Mouse (Mus musculus): Measurements from ENCODE around the gene Kdm4c.
A peak's percentile ranks its signal among the peaks of the same experiment; 100 is the strongest.
"Not testable (repeated sequence)": the region's sequence is repeated elsewhere in the genome, so short reads cannot be mapped to it uniquely, and the experiment has no call there.

Kdm4c gene

DNA sequence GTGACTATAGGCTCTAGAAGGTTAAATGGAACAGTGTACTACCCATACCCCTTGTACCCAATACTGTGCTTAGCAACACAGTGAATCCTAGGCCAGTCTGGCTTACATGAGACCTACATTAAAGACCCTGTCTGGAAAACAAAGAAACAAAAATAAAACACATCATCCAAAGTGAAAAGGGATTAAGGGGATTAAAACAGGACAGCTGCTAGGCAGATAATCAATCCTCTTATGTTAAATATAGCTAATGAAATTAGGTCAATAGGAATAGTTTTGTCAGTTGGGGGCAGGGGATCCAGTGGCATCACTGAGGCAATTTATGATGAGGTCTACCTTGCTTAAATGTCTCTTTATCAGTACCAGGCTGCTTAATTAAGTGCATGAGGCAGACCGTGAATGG is at the start of gene Kdm4c:
TSS of gene Kdm4c (plus strand) at position 322 of the 400 bp plus-strand sequence.
- DNase-seq (ENCODE audit: inconsistent age in 2 of 2, low spot score in 1 of 2), result no peak

DNA sequence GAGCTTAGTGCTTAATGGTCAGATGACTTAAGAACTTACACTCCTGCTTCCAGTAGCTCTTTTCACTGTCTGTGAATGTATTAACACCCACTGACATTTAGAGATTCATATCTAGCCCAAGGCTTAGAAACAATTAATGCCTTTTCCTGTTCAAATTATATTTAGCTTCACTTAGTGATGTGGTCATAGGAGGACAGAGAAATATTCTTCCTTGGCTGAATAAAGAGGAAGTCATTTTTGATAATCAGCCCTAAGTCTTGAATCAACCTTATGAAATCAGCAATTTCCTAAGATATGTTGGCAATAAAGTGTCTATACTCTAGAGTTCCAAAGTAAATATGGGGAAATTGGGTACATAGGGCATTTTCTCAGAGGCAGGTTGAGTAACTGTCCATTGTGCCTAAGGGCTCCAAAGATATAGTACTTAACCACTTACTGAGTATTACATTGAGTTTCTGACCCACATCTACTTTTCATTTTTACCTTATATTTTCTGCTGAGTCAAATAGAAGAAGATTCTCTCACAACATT is 41.0 kb upstream of the Kdm4c start:
- DNase-seq (ENCODE audit: inconsistent age in 2 of 2, low spot score in 1 of 2), result no peak

DNA sequence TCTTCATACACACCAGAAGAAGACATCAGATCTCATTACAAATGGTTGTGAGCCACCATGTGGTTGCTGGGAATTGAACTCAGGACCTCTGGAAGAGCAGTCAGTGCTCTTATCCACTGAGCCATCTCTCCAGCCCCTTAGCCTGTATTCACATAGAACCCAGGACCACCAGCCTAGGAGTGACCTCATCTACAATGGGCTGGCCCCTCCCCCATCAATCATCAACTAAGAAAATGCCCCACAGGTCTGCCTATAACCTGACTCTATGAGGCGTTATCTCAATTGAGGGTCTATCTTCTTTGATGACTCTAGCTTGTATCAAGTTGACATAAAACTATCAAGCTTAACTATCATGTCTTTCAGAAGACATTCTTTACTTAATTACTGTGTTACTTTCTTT is 20.5 kb upstream of the Kdm4c start:
- not testable (repeated sequence) for DNase-seq (ENCODE audit: inconsistent age in 2 of 2, low spot score in 1 of 2)

DNA sequence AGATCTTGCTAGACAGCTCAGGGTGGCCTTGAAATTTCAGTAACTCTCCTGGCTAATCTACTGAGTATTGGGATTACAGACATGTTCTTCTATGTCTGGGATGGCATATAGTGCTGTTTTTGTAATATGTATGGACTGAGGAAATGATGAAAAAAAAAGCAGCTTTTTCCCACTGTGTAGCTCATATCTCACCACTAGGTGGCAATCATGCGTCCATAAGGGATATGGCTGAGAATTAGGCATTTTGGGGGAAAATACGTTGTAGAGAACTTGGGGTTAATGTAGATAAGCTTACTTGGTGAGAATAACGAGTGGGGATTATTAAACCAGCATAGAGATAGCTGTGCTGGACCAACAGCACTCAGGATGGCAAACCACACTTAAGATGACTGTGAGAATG is 19.9 kb upstream of the Kdm4c start:
- peak in 1 of 2 experiments; percentile 44 for DNase-seq (ENCODE audit: inconsistent age in 2 of 2, low spot score in 1 of 2)

DNA sequence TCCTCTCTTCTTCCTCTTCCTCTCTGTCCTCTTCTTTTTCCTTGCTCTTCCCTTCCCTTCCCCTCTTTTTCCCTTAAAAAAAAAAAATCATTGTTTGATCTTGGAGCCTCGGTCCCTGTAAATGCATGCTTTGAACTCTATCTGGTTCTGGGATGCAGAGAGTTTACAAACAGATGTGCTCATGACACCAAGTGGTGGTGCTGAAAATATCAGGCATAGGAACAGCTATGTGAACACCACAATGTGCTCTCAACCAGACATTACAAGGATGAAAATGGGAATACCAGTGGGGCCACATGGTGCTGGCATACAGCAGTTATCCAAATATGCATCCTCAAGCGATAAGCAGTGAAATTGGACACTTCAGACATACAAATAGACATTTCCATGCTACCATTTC is 18.1 kb upstream of the Kdm4c start:
- DNase-seq (ENCODE audit: inconsistent age in 2 of 2, low spot score in 1 of 2), result peak in 1 of 2 experiments; percentile 29

DNA sequence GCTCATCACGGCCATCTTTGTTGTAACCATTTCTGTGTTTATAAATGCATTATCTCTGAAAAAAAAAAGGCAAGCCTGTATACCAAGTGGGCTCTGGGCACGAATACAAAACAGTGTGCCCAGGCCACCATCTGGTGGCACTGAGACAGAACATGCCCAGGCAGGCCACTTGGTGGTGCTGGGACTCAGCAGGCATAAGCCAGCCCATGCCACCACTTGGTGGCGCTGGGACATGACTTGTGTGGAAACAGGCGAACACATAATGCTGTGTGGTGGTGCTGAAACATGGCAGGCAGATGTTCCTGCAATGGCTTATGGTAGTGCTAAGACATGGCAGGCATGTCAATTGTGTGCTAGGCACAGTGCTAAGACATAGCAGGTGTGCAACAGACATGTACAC is 11.3 kb upstream of the Kdm4c start:
- peak; percentile 9 to 51 for DNase-seq (ENCODE audit: inconsistent age in 2 of 2, low spot score in 1 of 2)

DNA sequence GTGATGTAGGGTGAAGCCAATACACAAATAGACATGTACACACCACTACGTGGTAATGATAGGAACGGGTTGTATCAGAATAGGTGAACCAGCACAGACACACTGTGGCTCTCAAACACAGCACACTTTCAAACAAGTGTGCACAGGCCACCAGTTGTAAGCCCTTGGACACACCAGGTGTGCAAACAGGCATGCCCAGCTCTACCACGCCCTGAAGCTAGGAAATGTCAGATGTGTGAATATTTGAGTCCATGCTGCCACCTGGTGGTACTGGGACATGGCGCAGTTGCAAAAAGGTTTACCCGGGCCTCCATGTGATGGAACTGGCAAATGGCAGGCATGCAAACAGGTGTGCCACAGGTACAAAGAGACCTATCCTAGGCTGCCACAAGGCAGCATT is 10.9 kb upstream of the Kdm4c start:
- DNase-seq (ENCODE audit: inconsistent age in 2 of 2, low spot score in 1 of 2), result peak; percentile 32 to 79

DNA sequence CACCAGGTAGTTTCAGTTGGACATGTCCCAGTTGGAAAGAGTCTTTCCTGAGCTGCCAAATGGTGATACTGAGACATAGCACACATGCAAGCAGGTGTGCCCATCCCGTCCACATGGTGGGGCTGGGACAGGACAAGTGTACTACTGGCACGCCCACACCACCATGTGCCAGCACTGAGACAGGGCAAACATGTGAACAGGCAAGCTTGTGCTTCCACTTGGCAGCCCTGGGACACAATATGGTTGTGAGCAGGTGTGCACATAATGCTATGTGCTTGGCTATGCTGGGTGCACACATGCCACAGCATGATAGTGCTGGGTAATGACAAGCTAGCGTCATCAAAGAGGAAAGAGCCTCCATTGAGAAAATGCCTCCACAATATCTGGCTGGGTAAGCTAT is 8.8 kb upstream of the Kdm4c start:
- DNase-seq (ENCODE audit: inconsistent age in 2 of 2, low spot score in 1 of 2), result no peak

DNA sequence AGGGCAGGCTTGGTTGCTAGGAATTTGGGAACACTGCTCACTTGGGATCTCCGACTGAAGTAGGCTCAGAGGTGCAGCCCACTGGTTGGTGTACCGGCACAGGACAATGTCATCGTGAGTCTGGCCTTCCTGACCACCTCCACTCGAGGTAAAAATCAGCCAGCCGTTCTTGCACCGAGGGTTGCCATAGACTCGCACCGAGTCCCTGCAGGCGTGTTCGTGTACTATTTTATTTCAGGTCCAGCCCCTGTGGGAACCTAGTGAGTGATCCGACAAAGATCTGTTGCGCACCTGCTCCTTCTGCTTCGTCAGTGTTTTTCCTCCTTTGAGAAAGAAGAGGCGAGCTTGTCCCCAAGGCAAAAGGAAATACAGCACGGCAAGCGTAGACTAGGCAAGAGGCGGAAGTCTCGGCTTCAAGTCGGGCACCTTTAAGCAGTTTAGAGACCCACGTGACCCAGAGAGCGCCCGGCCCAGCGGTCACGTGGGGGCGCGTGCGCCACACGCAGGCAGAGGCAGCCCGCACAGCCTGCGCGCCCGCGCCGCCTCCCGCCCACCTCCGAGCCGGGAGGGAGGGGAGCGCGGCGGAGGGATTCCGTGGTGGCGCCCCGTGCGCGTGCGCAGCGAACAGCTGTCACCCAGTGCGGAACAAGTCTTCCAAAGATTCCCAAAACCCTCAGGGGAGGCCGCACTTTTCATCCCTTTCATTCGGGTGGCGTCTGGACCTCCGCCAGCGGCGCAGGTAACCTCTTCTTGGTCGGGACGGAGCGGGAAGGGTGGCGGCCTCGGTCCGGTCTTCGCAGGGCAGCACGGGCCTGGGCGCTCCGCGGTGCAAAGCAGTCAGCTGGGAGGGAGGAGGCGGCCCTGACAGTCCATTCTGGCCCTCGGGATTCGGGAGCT is 9.3 kb downstream of the Kdm4c start:
- DNase-seq (ENCODE audit: inconsistent age in 2 of 2, low spot score in 1 of 2), result peak; percentile 99

DNA sequence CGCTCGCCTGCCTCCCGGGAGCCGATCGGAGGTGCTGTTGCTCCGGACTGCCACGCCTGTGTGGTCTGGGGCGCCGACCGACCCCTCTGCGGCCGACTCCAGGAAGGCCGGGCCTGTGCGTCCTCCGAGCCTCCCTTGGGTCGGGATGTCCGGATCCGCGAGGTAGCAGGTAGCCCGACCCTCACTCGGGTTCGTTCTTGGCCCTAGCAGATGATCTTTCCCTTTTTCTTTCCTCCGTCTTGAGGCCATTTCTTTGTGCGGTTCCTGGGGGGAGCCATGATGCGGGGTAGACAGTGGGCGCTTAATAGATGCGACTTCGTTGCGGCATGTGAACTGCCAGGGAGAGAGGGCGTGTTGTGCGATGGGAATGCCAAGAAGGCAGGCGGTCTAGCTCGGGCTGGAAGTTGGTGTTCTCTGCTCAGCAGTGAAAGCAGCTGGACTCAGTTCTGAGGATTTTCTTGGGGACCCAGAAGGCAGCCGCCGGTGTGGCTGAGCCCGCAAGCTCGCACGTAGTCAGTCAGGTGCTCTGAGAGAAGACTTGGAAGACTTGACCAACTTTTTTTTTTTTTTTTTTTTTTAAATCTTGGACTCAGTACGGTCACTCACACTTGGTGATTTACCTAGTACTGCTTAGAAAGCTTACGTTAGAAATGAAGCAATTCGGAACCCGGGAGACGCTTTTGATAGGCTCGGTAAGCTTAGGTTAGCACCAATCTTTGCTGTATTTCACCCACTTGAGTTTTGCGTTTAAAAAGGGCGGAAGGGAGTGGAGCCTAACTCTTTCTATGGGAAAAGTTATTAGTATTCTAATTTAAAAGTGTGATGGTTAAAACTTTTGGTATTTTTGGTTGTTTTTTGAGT is 10.2 kb downstream of the Kdm4c start:
- DNase-seq (ENCODE audit: inconsistent age in 2 of 2, low spot score in 1 of 2), result no peak

DNA sequence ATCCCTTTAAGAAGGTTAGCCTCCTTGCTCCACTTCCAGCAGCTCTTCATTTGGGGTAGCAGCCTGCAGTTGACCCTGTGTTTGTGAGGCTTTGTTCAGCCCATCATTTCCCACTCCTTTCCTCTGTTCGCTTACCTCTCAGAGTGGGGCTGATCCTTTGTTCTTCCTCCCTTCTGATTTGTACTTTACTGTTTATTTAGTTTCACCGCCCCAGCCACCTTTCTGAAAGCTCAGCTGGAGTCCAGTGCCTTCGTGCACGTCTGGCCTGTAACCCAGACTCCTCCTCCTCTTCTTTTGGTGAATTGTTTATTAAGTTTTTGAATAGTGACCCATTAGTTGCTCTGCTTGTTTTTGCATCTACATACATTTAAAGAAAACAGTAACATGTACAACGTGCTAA is 15.6 kb downstream of the Kdm4c start:
- no peak for DNase-seq (ENCODE audit: inconsistent age in 2 of 2, low spot score in 1 of 2)

DNA sequence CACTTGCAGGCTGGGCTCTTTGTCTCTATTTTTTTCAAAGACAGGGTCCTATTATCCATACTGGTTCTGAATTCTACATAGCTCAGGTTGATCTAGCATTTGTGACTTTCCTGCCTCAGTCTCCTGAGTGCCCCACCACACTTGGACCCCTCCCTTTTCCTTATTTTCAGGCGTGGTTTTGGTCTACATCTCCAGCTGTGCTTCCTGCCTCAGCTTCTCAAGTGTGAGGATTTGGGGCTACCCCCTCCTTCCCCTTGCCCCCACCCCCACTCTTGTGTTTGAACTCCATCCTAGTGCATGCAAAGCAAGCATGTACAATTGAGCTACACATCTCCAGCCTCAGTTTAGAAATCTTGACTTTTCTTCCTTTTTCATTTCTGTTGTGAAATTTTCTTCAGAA is 16.2 kb downstream of the Kdm4c start:
- no peak for DNase-seq (ENCODE audit: inconsistent age in 2 of 2, low spot score in 1 of 2)

DNA sequence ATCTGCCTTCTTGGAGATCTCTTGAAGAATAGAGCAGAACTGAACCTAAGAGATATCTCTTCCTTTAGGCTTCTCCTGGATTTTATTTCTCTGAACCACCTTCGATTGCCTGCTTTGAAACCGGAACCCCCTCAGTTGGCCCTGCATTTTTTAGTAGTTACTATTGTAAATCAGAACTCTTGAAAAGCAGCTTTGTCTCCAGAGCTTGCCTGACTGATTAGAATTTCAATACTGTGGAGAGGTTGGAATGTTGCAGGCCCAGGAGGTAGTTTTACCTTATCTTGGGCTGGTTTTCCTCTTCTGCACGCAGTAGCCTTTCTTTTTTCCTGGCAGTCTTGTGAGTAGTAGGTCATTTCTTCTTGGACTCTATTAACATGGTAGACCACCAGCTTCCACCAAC is 17.0 kb downstream of the Kdm4c start:
- no peak for DNase-seq (ENCODE audit: inconsistent age in 2 of 2, low spot score in 1 of 2)

DNA sequence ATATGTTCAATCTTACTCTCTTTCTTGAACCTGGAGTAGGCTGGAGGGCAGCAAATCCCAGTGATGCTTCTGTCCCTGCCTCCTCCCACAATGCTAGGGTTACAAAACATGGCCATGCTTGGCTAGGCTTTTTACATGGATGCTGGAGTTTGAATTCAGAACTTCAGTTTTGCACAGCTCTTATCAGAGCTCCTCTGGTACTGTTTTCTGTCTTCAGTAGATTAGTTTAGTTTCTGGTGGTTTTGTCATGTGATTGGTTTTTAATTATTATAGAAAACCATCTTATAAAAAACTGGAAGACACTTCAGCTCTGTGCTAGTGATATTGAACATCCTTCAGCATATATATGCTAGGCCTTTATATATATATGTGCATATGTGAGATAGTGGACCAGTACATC is 19.6 kb downstream of the Kdm4c start:
- no peak for DNase-seq (ENCODE audit: inconsistent age in 2 of 2, low spot score in 1 of 2)

DNA sequence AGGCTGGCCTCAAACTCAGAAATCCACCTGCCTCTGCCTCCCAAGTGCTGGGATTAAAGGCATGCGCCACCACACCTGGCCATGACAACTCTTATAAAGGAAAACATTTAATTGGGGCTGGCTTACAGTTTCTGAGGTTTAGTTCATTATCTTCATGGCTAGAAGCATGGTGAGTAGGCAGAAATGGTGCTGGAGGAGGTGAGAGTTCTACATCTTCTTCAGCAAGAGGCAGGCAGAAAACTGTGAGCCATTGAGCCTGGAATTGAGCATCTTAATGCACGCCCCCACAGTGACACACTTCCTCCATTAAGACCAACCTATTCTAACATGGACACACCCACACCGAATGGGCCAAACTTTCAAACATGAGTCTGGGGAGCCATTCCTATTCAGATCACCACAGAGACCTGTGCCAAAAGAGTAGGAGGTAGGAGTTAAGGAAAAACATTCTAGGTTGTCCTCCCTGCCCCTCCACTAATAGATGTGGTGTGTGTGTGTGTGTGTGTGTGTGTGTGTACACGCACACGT is 22.2 kb downstream of the Kdm4c start:
- no peak for DNase-seq (ENCODE audit: inconsistent age in 2 of 2, low spot score in 1 of 2)

DNA sequence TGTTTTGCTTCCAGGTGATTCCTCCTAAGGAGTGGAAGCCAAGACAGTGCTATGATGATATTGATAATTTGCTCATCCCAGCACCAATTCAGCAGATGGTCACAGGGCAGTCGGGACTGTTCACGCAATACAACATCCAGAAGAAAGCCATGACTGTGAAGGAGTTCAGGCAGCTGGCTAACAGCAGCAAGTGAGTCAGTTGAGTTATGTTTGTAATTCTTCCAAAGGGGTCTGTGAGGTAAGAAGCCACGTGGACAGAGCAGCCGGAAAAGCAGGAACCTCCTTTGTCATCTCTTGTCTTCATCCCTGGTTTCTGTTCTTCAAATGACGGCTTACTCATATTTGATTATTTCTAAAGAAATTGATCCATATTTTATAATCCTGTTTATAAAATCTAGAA is 28.9 kb downstream of the Kdm4c start:
- DNase-seq (ENCODE audit: inconsistent age in 2 of 2, low spot score in 1 of 2), result no peak

DNA sequence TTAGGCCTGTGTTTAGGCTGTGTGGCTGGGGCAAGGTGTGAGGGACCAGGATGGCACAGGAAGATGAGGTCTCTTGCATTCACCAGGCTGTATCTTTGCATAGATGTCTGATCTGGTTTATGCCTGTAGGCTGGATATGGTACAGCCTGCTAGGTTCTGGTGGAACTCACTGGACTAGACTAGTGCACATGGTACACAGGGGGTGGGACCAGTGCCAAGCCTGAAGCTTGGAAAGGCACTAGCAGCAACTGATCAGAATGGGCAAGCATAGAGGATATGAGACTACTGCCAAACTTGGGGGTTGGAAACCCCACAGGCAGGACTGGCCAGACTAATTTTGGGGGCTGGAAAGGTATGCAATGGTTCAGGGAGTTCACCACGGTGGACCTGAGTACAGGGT is 35.2 kb downstream of the Kdm4c start:
- DNase-seq (ENCODE audit: inconsistent age in 2 of 2, low spot score in 1 of 2), result no peak

DNA sequence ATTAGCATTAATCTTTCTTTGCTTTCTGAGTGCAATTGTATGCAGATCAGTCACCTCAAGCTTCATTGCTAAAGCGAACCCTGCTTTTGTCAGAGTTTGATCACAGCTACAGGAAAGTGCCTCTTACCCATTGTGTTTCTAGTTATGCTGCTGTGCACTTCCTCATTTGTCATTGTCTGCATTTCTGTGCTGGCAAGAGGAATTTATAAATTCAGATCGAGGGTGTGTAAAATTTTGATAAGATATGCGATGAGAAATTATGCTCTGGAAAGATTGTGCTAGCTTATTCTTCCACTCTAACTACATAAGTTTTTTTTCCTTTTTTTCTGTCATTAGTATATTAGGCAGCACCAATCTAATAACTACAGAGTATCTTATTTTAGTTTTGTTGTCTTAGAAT is 37.9 kb downstream of the Kdm4c start:
- no peak for DNase-seq (ENCODE audit: inconsistent age in 2 of 2, low spot score in 1 of 2)

DNA sequence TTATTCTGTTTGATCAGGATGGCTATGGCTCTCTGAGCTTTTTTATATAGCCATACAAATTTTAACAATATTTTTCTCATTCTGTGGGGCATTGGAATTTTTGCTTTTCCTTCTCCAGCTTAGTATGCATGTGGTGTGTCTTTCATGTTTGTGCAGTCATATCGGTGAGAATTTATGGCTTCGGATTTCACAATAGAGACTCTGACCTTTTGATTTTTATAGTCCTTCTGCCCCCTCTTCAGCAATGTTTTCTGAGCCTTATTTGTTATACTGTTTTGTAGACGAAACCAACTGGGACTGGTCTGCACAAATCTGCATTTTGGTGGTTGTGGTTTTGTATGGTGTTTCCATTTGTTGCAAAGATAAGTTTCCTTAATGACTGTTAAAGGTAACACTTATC is 45.6 kb downstream of the Kdm4c start:
- no peak for DNase-seq (ENCODE audit: inconsistent age in 2 of 2, low spot score in 1 of 2)

DNA sequence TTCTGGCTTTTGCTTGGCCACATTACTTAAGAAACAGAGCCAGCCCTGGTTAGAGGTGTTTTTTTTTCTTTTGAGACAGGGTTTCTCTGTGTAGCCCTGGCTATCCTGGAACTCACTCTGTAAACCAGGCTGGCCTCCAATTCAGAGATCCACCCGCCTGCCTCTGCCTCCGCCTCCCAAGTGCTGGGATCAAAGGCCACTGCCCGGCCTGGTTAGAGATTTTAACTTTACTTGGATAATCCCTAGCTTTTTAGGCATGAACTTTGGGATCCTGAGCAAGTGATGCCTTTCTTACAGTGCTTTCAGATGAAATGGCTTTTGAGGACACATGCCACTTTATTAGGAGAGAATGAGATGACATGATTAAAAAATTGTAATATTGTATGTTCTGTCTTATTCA is 52.4 kb downstream of the Kdm4c start:
- DNase-seq (ENCODE audit: inconsistent age in 2 of 2, low spot score in 1 of 2), result no peak

DNA sequence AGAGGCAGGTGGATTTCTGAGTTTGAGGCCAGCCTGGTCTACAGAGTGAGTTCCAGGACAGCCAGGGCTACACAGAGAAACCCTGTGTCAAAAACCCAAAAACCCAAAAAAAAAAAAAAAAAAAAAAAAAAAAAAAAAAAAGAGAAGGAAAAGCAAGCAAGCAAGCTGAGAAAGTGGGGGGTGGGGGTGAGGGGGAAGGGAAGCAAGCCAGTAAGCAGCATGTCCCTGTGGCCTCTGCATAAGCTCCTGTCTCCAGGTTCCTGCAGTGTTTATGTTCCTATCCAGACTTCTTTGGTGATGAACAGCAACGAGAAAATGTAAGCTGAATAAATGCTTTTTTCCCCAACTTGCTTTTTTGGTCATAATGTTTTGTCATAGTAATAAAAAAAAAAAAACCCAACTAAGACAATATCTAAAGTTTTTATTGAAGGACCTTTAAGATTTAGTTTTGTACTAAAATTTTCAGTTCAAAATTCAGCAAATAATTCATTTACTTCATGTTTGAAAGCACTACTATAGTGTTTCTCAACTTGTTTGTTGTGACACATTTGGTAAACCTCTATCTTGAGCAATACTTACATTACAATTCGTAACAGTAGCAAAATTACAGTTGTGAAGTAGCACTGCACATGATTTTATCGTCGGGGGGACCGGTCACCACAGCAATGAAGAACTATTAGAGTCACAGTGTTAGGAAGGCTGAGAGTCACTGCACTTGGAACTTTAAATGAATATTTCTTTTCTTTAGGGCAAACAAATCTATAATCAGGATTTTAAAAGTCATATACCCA is 63.2 kb downstream of the Kdm4c start:
- DNase-seq (ENCODE audit: inconsistent age in 2 of 2, low spot score in 1 of 2), result no peak
